Mouse (Mus musculus) cortical plate, adult 2 months (tissue): ENCODE results near the gene Hoxd8.

Experiments used
- CTCF ChIP-seq: fragments of 200-500 bp; IDR thresholded peaks from 2 replicates; pipeline ENCODE4 v1.5.1; 2011; ENCODE audit warnings: mild to moderate bottlenecking, control low read depth, low read length; ENCODE audit not compliant: insufficient read depth; ENCODE audit errors: extremely low read depth
- POLR2A ChIP-seq: fragments of 200-500 bp; IDR thresholded peaks from 2 replicates; pipeline ENCODE4 v1.6.1; 2011; ENCODE audit warnings: mild to moderate bottlenecking, low read length, control low read depth; ENCODE audit not compliant: insufficient read depth; ENCODE audit errors: extremely low read depth

DNA sequence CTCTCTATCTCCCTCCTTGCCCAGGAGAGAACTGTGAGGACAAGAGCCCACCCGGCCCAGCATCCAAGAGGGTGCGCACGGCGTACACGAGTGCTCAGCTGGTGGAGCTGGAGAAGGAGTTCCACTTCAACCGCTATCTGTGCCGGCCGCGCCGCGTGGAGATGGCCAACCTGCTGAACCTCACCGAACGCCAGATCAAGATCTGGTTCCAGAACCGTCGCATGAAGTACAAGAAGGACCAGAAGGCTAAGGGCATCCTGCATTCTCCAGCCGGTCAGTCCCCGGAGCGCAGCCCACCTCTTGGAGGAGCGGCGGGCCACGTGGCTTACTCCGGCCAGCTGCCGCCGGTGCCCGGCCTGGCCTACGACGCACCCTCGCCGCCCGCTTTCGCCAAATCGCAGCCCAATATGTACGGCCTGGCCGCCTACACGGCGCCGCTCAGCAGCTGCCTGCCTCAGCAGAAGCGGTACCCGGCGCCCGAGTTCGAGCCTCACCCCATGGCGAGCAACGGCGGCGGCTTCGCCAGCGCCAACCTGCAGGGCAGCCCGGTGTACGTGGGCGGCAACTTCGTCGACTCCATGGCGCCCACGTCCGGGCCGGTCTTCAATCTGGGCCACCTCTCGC is 42.0 kb downstream of the Hoxd8 start:
- TF ChIP-seq CTCF (no peak), POLR2A (no peak)
